Mouse (Mus musculus) embryo, embryonic 11.5 days (tissue): ENCODE data around the gene Best2.
A peak's percentile ranks its signal among the peaks of the same experiment; 100 is the strongest.

ENCODE experiments used
- DNase-seq: peaks from one replicate; pipeline ENCODE4 v3.0.0-alpha.2; 2012; ENCODE audit warnings: low read depth, low spot score

The Best2 gene

DNA sequence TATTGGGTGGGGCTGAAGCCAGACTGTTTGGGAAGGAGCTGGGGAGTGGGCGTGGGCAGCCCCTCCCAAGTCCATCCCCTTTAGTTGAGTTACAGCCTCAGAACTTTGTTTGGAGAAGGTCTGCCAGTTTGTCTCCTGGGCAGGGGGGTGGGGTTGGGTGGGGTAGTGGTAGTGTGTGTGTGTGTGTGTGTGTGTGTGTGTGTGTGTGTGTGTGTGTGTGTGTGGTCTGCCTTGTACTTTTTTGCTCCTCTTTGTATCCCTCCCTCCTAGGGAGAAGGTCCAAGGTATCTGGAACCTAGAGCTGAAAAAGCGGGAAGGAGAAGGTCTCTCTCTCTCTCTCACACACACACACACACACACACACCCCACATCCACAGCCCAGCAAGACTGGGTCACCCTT, at the start of gene Best2:
Best2 (minus strand) TSS at position 101 of the 400 bp plus-strand sequence.
- DNase-seq: no peak

GRCm38 (mm10) chr8:85062603-85063002, 48.3 kb upstream of the Best2 start:
- DNase-seq: no peak

DNA sequence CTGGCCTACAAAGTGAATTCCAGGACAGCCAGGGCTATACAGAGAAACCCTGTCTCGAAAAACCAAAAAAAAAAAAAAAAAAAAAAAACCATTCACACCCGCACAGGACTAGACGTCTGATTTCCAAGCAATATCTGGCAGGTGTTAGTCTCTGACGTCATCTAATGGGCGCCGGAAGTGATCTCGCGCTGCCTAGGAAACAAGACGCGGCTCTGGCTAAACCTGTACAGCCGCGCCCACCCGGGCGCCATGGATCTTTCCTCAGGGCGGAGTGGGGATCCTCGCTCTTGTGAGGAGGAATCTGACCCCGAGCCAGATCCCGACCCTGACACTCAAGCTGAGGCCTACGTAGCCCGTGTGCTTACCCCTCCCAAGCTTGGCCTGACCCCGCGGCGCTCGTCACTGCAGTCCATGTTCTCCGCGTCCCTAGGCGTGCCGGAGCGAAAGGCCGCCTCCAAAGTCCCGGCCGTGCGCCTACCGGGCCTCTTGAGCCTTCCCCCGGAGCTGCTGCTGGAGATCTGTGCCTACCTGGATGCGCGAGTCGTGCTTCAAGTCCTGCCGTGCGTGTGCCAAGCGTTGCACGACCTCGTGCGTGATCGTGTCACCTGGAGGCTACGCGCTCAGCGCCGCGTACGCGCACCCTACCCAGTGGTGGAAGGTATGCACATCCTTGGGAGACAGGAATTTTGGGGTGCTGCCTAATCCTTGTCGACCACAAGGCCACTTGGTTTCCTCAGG, 45.7 kb upstream of the Best2 start, which contains the start of gene Fbxw9:
Fbxw9 (plus strand) TSS at position 177 of the 738 bp plus-strand sequence.
- DNase-seq: peak; percentile 88

- DNase-seq: no peak
These were observed 43.0 kb upstream of the Best2 start for GRCm38 (mm10) chr8:85057367-85057766.

DNA sequence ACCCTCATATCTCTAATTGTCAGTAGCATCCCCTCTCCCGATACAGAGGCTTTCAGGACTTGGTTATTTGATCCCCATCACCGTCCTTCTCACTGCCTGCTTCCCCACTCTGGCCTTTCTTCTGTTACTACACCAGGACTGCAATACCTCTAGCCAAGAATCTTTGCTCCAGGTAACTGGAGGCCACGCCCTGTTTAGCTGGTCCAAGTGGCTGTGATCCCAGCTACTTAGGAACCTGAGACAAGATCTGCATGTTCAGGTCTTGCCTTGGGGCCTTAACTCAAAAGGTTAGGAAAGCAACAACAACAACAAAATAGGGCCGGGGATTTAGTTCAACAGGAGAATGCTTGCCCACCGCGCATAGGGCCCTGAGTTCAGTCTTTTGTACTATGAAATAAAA, 29.3 kb upstream of the Best2 start:
- DNase-seq: no peak

GRCm38 (mm10) chr8:85037681-85038531, 23.6 kb upstream of the Best2 start:
- DNase-seq: no peak

GRCm38 (mm10) chr8:85037366-85037680, 23.0 kb upstream of the Best2 start:
- DNase-seq: no peak

- DNase-seq: peak; percentile 88
These were observed 22.5 kb upstream of the Best2 start, which contains the start of gene Tnpo2 for GRCm38 (mm10) chr8:85036718-85037365. Tnpo2 (plus strand) TSS chr8:85036915.

DNA sequence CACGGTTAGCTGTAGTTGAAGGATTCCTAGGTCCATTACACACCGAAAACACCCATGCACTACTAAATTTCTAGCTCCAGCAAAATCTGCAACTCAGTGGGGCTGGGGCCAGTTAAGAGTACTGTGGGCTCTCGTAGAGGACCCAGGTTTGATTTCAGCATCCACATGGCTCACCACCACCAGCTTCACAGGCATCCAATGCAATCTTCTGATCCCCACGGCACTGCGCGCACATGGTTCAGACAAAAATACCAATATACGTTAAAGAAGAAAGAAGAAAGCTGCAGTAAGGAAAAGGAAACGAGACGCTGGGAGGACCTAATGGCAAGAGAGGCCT, 22.0 kb upstream of the Best2 start:
- DNase-seq: no peak

GRCm38 (mm10) chr8:85035728-85036310, 21.5 kb upstream of the Best2 start:
- no peak for DNase-seq

DNA sequence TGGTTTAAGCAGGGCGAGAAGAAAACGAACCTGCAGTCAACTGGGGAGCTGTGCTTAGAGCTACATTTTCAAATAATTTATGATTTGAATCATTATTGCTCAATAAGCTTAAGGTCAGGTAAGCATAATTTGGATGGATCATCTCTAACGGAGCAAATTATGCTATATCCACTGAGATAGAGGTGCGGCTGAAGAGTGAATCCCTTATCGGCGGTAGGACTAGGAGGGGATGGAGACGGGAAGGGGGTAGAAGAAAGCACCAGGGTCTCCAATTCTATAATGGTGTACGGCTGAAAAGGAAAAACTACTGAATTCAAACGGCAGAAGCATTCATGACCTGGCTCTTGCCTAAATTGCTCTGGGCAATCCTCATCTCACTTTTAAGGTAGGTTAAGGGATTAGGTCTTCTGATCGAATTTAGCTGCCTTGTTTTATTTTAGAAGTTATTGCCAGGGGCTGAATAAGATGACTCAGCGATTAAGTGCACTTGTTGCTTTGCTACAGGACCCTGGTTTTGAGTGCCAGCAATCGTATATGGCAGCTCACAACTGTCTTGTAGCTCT, 20.9 kb upstream of the Best2 start:
- DNase-seq: no peak

GRCm38 (mm10) chr8:85034764-85035163, 20.4 kb upstream of the Best2 start:
- no peak for DNase-seq

- no peak for DNase-seq
These were observed 19.5 kb upstream of the Best2 start for GRCm38 (mm10) chr8:85033867-85034266.

DNA sequence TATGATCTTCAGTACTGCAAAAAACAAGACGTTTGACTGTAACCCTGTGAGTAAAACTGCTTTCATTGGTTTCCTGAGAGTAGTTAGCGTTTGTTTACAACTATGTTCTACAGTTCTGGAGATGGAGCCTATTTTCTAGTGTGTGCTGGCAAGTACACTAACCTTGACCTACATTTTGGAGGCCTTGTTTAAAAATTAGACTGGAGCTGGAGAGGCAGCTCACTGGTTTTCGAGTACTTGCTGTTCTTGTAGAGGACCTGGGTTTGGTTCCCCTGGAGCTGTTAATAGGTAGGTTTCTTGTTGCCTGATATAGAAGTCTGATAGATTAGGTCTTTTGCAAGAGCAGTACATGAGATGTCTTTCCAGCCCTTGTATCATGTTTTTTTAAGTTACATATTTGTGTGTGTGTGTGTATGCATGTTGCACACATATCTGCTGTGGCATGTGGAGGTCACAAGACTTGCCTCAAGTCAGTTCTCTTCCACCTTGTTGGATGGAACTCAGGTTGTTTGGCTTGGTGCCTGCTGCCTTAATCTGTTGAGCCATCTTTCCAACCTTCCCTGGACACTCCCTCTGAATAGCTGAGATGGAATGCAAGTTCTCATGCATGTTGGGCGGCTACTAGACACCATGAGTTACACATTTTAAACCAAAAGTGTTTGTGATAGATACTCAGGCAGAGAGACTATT, 18.4 kb upstream of the Best2 start:
- DNase-seq: no peak

GRCm38 (mm10) chr8:85029271-85029670, 14.9 kb upstream of the Best2 start:
- DNase-seq: no peak

- no peak for DNase-seq
These were observed 13.6 kb upstream of the Best2 start for GRCm38 (mm10) chr8:85027922-85028321.

- no peak for DNase-seq
These were observed 13.2 kb upstream of the Best2 start for GRCm38 (mm10) chr8:85027516-85027855.

GRCm38 (mm10) chr8:85026670-85027515, 12.6 kb upstream of the Best2 start, which contains the start of gene Trir:
Trir (plus strand) TSS chr8:85026823.
- peak; percentile 91 for DNase-seq

GRCm38 (mm10) chr8:85025098-85025932, 11.0 kb upstream of the Best2 start, which contains the start of gene Asna1:
Asna1 (minus strand) TSS chr8:85025281.
- peak; percentile 81 for DNase-seq
